19 mouse cellular contexts compared by ENCODE assay signal in genomic region chr1:76081700-76082099, GRCm38 (mm10).
DNase-seq lines count a peak whose midpoint lies in the region; ATAC-seq lines count a peak whose summit lies in the region.
"Had no signal": no experiment of that assay in that cellular context is flagged by ENCODE, and none has a peak within 500 bp of the region (broad histone marks: within the 10 kb centered on the region; RNA-seq: fewer than 3 reads in every experiment).

No protein-coding gene starts in this region.

- no peaks in the 10 kb centered on the region for H3K27me3 ChIP-seq in embryonic facial prominence, embryonic 11.5 days (ENCODE audit: control insufficient read depth, insufficient read depth, low read length)
- 0 out of 2 replicates have a peak, but pooled peaks cover 5% of the 10 kb centered on the region for H3K27me3 ChIP-seq in embryonic facial prominence, embryonic 10.5 days (replicated peaks; ENCODE audit: low read depth, poor library complexity, severe bottlenecking)
- no peaks in the 10 kb centered on the region for H3K27me3 ChIP-seq in forebrain, embryonic 14.5 days (replicated peaks; ENCODE audit: control insufficient read depth, insufficient read depth, low read length)
- no peaks in the 10 kb centered on the region; the same call in 1 of the 2 replicates for H3K27me3 ChIP-seq in forebrain, embryonic 12.5 days
- H3K27me3 ChIP-seq in embryonic facial prominence, embryonic 14.5 days (replicated peaks; ENCODE audit: control insufficient read depth, insufficient read depth, low read length): no peaks in the 10 kb centered on the region
- no peaks in the 10 kb centered on the region for H3K27me3 ChIP-seq in embryonic facial prominence, embryonic 15.5 days
- H3K27me3 ChIP-seq: embryonic facial prominence, embryonic 12.5 days; forebrain, embryonic 13.5 days had no signal

- no peak overlapping the region for H3K27ac ChIP-seq in embryonic facial prominence, embryonic 11.5 days (replicated peaks; ENCODE audit: low read depth, low read length)
- no peak overlapping the region for H3K27ac ChIP-seq in embryonic facial prominence, embryonic 10.5 days (replicated peaks)
- H3K27ac ChIP-seq in forebrain, embryonic 14.5 days (ENCODE audit: low read depth, low read length): no peak overlapping the region
- no peak overlapping the region for H3K27ac ChIP-seq in forebrain, embryonic 12.5 days
- H3K27ac ChIP-seq in embryonic facial prominence, embryonic 14.5 days (replicated peaks; ENCODE audit: low read depth, low read length): no peak overlapping the region
- H3K27ac ChIP-seq in embryonic facial prominence, embryonic 15.5 days (replicated peaks): no peak overlapping the region
- H3K27ac ChIP-seq: embryonic facial prominence, embryonic 12.5 days; forebrain, embryonic 13.5 days had no signal

- no peaks in the 10 kb centered on the region for H3K9me3 ChIP-seq in embryonic facial prominence, embryonic 11.5 days (replicated peaks; ENCODE audit: control insufficient read depth, low read length)
- H3K9me3 ChIP-seq in embryonic facial prominence, embryonic 10.5 days: no peaks in the 10 kb centered on the region
- no peaks in the 10 kb centered on the region for H3K9me3 ChIP-seq in forebrain, embryonic 14.5 days (replicated peaks; ENCODE audit: control insufficient read depth, low read length)
- H3K9me3 ChIP-seq in forebrain, embryonic 12.5 days: no peaks in the 10 kb centered on the region
- no peaks in the 10 kb centered on the region for H3K9me3 ChIP-seq in embryonic facial prominence, embryonic 14.5 days (ENCODE audit: control insufficient read depth, low read length)
- H3K9me3 ChIP-seq in embryonic facial prominence, embryonic 15.5 days (replicated peaks): no peaks in the 10 kb centered on the region
- H3K9me3 ChIP-seq: embryonic facial prominence, embryonic 12.5 days; forebrain, embryonic 13.5 days had no signal

- no peaks in the 10 kb centered on the region for H3K4me1 ChIP-seq in embryonic facial prominence, embryonic 11.5 days (ENCODE audit: control insufficient read depth, insufficient read depth, low read length)
- peaks cover 18% of the 10 kb centered on the region for H3K4me1 ChIP-seq in embryonic facial prominence, embryonic 10.5 days
- H3K4me1 ChIP-seq in forebrain, embryonic 14.5 days (ENCODE audit: control insufficient read depth, insufficient read depth, low read length): no peaks in the 10 kb centered on the region
- peaks cover 8% of the 10 kb centered on the region; the same call in 1 of the 2 replicates for H3K4me1 ChIP-seq in forebrain, embryonic 12.5 days
- H3K4me1 ChIP-seq in embryonic facial prominence, embryonic 14.5 days (ENCODE audit: control insufficient read depth, insufficient read depth, low read length): no peaks in the 10 kb centered on the region
- no peaks in the 10 kb centered on the region for H3K4me1 ChIP-seq in embryonic facial prominence, embryonic 15.5 days

- no peak for ATAC-seq in embryonic facial prominence, embryonic 11.5 days (replicated peaks; ENCODE audit: insufficient number of reproducible peaks, low FRiP score, low TSS enrichment, low read depth)
- ATAC-seq in forebrain, embryonic 14.5 days: no peak
- no peak for ATAC-seq in forebrain, embryonic 12.5 days (ENCODE audit: low FRiP score)
- peak; percentile 75; the same call in 1 of the 2 replicates for ATAC-seq in embryonic facial prominence, embryonic 14.5 days (ENCODE audit: low read depth)
- peak; percentile 67; the same call in 1 of the 2 replicates for ATAC-seq in embryonic facial prominence, embryonic 15.5 days (ENCODE audit: insufficient number of reproducible peaks, low FRiP score, low TSS enrichment, low read depth)
- no peak for ATAC-seq in megakaryocyte-erythroid progenitor cell, adult 5-6 weeks (replicated peaks; ENCODE audit: low FRiP score, low TSS enrichment, poor library complexity, severe bottlenecking)
- ATAC-seq: forebrain, embryonic 13.5 days had no signal

- DNase-seq in embryonic facial prominence, embryonic 11.5 days (ENCODE audit: low spot score): peak; percentile 14
- no peak for DNase-seq in embryonic facial prominence, embryonic 10.5 days (ENCODE audit: low spot score)
- peak; percentile 11 for DNase-seq in forebrain, embryonic 14.5 days (ENCODE audit: low spot score)
- peak; percentile 39 for DNase-seq in embryonic facial prominence, embryonic 14.5 days (ENCODE audit: low spot score)
- no peak for DNase-seq in gastrocnemius, adult 8-10 months (ENCODE audit: low spot score in 2 of 2)
- DNase-seq: adrenal gland, adult 2 months; adrenal gland, postnatal 10 days; adrenal gland, postnatal 25 days; cerebellum, adult 11 months; cerebellum, adult 18-20 months; cerebellum, adult 8-10 months; cerebellum, adult 9-11 months; cerebellum, postnatal 14 days; gastrocnemius, postnatal 10 days had no signal

- no peak overlapping the region for H3K9ac ChIP-seq in embryonic facial prominence, embryonic 11.5 days (replicated peaks; ENCODE audit: low read length)
- H3K9ac ChIP-seq in forebrain, embryonic 14.5 days (ENCODE audit: low read length): no peak overlapping the region
- no peak overlapping the region for H3K9ac ChIP-seq in forebrain, embryonic 12.5 days
- no peak overlapping the region for H3K9ac ChIP-seq in embryonic facial prominence, embryonic 14.5 days (ENCODE audit: low read depth, low read length)
- no peak overlapping the region for H3K9ac ChIP-seq in embryonic facial prominence, embryonic 15.5 days
- H3K9ac ChIP-seq: embryonic facial prominence, embryonic 12.5 days; forebrain, embryonic 13.5 days had no signal

- no peak overlapping the region for H3K4me3 ChIP-seq in embryonic facial prominence, embryonic 11.5 days (ENCODE audit: low read depth, low read length)
- H3K4me3 ChIP-seq in embryonic facial prominence, embryonic 10.5 days: no peak overlapping the region
- no peak overlapping the region for H3K4me3 ChIP-seq in forebrain, embryonic 14.5 days (ENCODE audit: low read depth, low read length)
- H3K4me3 ChIP-seq in forebrain, embryonic 12.5 days (replicated peaks): no peak overlapping the region
- H3K4me3 ChIP-seq in embryonic facial prominence, embryonic 14.5 days (ENCODE audit: low read depth, low read length): no peak overlapping the region
- H3K4me3 ChIP-seq in embryonic facial prominence, embryonic 15.5 days (replicated peaks): no peak overlapping the region
- H3K4me3 ChIP-seq: embryonic facial prominence, embryonic 12.5 days; forebrain, embryonic 13.5 days had no signal

- 46% methylated on average over 4 of the region's 4 CpGs for WGBS in embryonic facial prominence, embryonic 11.5 days
- 54% methylated on average over 4 of the region's 4 CpGs for WGBS in embryonic facial prominence, embryonic 10.5 days
- WGBS in forebrain, embryonic 14.5 days: 51% methylated on average over 4 of the region's 4 CpGs
- 53% methylated on average over 4 of the region's 4 CpGs for WGBS in forebrain, embryonic 12.5 days
- WGBS in embryonic facial prominence, embryonic 14.5 days: 49% methylated on average over 4 of the region's 4 CpGs
- WGBS in embryonic facial prominence, embryonic 15.5 days: 55% methylated on average over 4 of the region's 4 CpGs

- no peak overlapping the region for H3K4me2 ChIP-seq in embryonic facial prominence, embryonic 11.5 days (ENCODE audit: low read depth, low read length)
- H3K4me2 ChIP-seq in forebrain, embryonic 14.5 days (ENCODE audit: low read length): no peak overlapping the region
- no peak overlapping the region for H3K4me2 ChIP-seq in forebrain, embryonic 12.5 days
- H3K4me2 ChIP-seq in embryonic facial prominence, embryonic 14.5 days (ENCODE audit: low read depth, low read length): no peak overlapping the region
- no peak overlapping the region for H3K4me2 ChIP-seq in embryonic facial prominence, embryonic 15.5 days (replicated peaks)
- H3K4me2 ChIP-seq: embryonic facial prominence, embryonic 12.5 days; forebrain, embryonic 13.5 days had no signal

- H3K36me3 ChIP-seq in embryonic facial prominence, embryonic 11.5 days (replicated peaks; ENCODE audit: control insufficient read depth, insufficient read depth, low read depth, low read length): no peaks in the 10 kb centered on the region
- no peaks in the 10 kb centered on the region for H3K36me3 ChIP-seq in embryonic facial prominence, embryonic 10.5 days (replicated peaks)
- H3K36me3 ChIP-seq in forebrain, embryonic 14.5 days (ENCODE audit: control insufficient read depth, insufficient read depth, low read length): no peaks in the 10 kb centered on the region
- H3K36me3 ChIP-seq in forebrain, embryonic 12.5 days (replicated peaks): no peaks in the 10 kb centered on the region
- H3K36me3 ChIP-seq in embryonic facial prominence, embryonic 14.5 days (ENCODE audit: control insufficient read depth, insufficient read depth, low read length): no peaks in the 10 kb centered on the region
- H3K36me3 ChIP-seq in embryonic facial prominence, embryonic 15.5 days: no peaks in the 10 kb centered on the region
- H3K36me3 ChIP-seq: embryonic facial prominence, embryonic 12.5 days had no signal

Comparison
In these comparisons a context has a peak if more than half of its experiments do, and no peak if none do; other contexts are left out.
1. ATAC-seq: peak in embryonic facial prominence, embryonic 14.5 days (single experiment) and embryonic facial prominence, embryonic 15.5 days (single experiment); none in embryonic facial prominence, embryonic 11.5 days (single experiment), forebrain, embryonic 14.5 days (single experiment), forebrain, embryonic 12.5 days (single experiment) and megakaryocyte-erythroid progenitor cell, adult 5-6 weeks (single experiment).
2. DNase-seq: peak in embryonic facial prominence, embryonic 11.5 days (single experiment), forebrain, embryonic 14.5 days (single experiment) and embryonic facial prominence, embryonic 14.5 days (single experiment); none in embryonic facial prominence, embryonic 10.5 days (single experiment) and gastrocnemius, adult 8-10 months (0 of 2).